Mouse (Mus musculus): Measurements from ENCODE around the gene Dok4.

- no peak for TF ChIP-seq CTCF (IDR thresholded peaks at IDR 0.05; ENCODE audit: extremely low read depth, insufficient read depth, insufficient read length, insufficient replicate concordance)
- TF ChIP-seq POLR2A (IDR thresholded peaks at IDR 0.05; ENCODE audit: low read depth, low read length) = no peak
Measured at GRCm38 (mm10) chr8:94916960-94917324, 40.8 kb upstream of the Dok4 start.
